Mouse (Mus musculus): Measurements from ENCODE around the gene Dmac2. TPM values are rescaled to one million over a fixed set of nuclear protein-coding genes. Genes with fewer than 3 reads are reported as not detected.

Dmac2 gene
- polyA plus RNA-seq, 1 experiment from 2014 or later = 22.4 TPM

DNA sequence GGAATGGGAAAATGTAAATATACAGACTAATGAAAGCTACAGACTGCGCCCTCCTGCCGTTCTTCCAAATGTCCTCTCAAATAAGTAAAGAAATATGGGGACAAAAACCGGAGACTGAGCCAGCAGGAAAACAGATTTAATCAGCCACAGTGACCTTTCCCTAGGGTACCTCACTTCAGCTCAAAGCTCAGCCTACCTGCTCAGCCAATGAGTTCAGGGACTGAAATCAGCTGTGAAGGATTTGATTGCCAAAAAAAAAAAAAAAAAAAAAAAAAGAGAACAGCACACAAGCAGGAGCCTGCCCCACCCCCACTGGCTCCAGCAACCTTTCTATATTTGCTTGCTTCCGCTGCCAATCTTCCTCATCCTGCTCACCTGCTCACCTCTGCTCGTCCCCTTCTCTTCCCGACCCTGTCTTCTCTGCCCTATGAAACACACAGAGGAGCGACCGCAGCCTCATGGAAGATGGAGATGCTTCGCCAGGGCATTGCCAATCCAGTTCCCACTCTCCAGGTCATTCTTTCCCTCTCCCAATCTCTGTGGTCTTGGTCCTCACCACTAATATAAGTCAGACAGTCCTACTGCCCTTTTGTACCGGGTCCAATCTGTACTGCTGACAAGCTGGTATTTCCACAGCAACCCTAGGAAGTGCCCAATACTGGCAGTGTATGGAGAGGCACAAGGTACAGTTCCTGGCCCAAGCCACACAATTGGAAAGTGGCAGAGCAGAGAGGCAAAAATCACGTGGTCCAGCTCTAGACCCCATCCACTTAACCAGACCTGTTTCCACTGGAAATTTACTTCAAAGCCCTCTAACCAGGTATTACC, 36.6 kb downstream of the Dmac2 start:
- Histone ChIP-seq H3K9ac (ENCODE audit: low read length) (no peak overlapping the region), H3K36me3 (ENCODE audit: control insufficient read depth, insufficient read depth, low read length) (no peaks in the 10 kb centered on the region), H3K4me2 (ENCODE audit: low read depth) (no peak overlapping the region), H3K27ac (ENCODE audit: low read depth, low read length) (no peak overlapping the region), H3K4me3 (ENCODE audit: low read depth, low read length) (no peak overlapping the region), H3K9me3 (ENCODE audit: control insufficient read depth, low read length) (no peaks in the 10 kb centered on the region), H3K4me1 (ENCODE audit: control insufficient read depth, insufficient read depth, low read length) (peaks cover 4% of the 10 kb centered on the region), H3K27me3 (ENCODE audit: control insufficient read depth, insufficient read depth, low read length) (no peaks in the 10 kb centered on the region)
- no peak for ATAC-seq (ENCODE audit: insufficient read depth, low FRiP score, low TSS enrichment)
- no peak for DNase-seq (ENCODE audit: low spot score)
- WGBS = 79% methylated on average over 11 of the region's 11 CpGs

- peaks cover 4% of the 10 kb centered on the region for H3K4me1 ChIP-seq (ENCODE audit: control insufficient read depth, insufficient read depth, low read length)
- no peaks in the 10 kb centered on the region for H3K27me3 ChIP-seq (ENCODE audit: control insufficient read depth, insufficient read depth, low read length)
- H3K9ac ChIP-seq (ENCODE audit: low read length) = peak overlapping the region; percentile 64
- peak overlapping the region; percentile 70 for H3K4me3 ChIP-seq (ENCODE audit: low read depth, low read length)
- ATAC-seq (ENCODE audit: insufficient read depth, low FRiP score, low TSS enrichment) (no peak), DNase-seq (ENCODE audit: low spot score) (no peak)
- H3K27ac ChIP-seq (ENCODE audit: low read depth, low read length) = no peak overlapping the region
- no peaks in the 10 kb centered on the region for H3K36me3 ChIP-seq (ENCODE audit: control insufficient read depth, insufficient read depth, low read length)
- peak overlapping the region; percentile 65 for H3K4me2 ChIP-seq (ENCODE audit: low read depth)
- 48% methylated on average over 10 of the region's 10 CpGs for WGBS
- no peaks in the 10 kb centered on the region for H3K9me3 ChIP-seq (ENCODE audit: control insufficient read depth, low read length)
Observed at GRCm38 (mm10) chr7:25657785-25658184, 38.6 kb downstream of the Dmac2 start.

DNA sequence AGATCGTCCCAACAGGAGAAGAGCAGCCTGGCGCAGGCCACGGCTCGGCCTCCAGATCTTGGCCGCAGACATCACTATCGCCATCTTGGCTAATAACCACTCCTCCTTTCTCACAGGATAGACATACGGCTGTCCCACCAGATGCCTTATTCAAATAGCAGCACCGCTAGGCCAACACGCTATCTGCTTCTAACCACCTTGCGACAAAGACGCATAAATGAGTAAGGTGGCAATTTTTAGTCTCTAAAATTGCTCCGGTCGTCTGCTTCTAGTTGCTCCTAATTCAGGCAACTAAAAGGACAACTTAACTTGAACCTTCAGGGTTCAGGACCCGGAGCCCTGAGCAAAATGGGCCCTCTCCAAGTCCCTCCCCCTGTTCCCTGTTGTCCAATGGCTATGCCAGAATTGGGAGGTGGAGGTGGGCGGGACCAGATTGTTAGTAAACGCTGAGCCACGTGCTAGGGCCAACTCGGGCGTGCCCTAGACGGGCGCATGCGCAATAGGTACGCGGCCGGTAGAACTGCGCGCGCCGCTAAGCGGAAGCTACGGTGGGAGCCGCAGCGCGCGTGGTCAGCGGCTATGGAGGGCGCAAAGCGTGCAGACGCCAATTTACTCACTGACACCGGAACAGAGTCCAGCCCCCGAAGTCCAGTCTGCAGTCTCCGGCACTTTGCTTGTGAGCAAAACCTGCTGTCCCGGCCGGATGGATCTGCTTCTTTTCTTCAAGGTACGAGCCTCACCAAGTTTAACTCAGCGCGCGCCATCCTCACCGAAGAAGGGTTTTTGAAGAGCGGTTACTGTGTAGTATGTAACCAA, 39.7 kb downstream of the Dmac2 start, which contains the start of the genes Bckdha and Exosc5:
Gene Bckdha, minus strand, starts transcription at position 325 of the 816 bp plus-strand sequence.
Gene Exosc5, plus strand, starts transcription at position 508 of the 816 bp plus-strand sequence.
- Histone ChIP-seq H3K4me1 (ENCODE audit: control insufficient read depth, insufficient read depth, low read length) (peaks cover 4% of the 10 kb centered on the region), H3K27ac (ENCODE audit: low read depth, low read length) (peak within 1 kb of the TSS; percentile 27; the same call in 1 of the 2 replicates)
- under 1% methylated on average over 50 of the region's 50 CpGs for WGBS

DNA sequence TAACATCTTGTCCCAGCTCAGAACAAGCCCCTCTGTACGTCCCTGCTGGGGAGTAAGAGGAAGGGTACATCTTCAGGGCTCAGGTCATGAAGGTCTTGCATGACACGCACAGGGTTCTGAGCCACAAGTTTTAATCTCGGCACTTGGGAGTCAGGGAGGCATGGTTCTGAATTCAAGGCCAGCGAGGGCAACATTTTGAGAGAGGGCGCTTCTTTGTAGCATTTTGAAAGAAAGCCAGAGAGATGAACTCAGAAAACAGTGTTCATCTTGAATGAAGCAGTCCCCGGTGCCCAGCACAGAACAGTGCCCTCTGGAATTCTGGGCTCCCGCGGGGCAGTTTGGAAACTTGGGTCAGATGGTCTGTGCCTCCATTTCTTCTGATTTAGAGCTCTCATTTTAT, 47.2 kb downstream of the Dmac2 start:
- no peak overlapping the region for H3K4me2 ChIP-seq (ENCODE audit: low read depth)
- no peak overlapping the region for H3K4me3 ChIP-seq (ENCODE audit: low read depth, low read length)
- H3K9me3 ChIP-seq (ENCODE audit: control insufficient read depth, low read length) = no peaks in the 10 kb centered on the region
- no peaks in the 10 kb centered on the region for H3K4me1 ChIP-seq (ENCODE audit: control insufficient read depth, insufficient read depth, low read length)
- ATAC-seq (ENCODE audit: insufficient read depth, low FRiP score, low TSS enrichment) (no peak), DNase-seq (ENCODE audit: low spot score) (no peak)
- 93% methylated on average over 8 of the region's 8 CpGs for WGBS
- no peak overlapping the region for H3K9ac ChIP-seq (ENCODE audit: low read length)
- peaks cover 2% of the 10 kb centered on the region; the same call in 1 of the 2 replicates for H3K36me3 ChIP-seq (ENCODE audit: control insufficient read depth, insufficient read depth, low read length)
- H3K27ac ChIP-seq (ENCODE audit: low read depth, low read length) = no peak overlapping the region
- no peaks in the 10 kb centered on the region for H3K27me3 ChIP-seq (ENCODE audit: control insufficient read depth, insufficient read depth, low read length)

More for the DNA sequence above, 39.7 kb downstream of the Dmac2 start, which contains the start of the genes Bckdha and Exosc5:
- H3K4me3 ChIP-seq (ENCODE audit: low read depth, low read length) = peak within 1 kb of the TSS; percentile 70
- H3K9me3 ChIP-seq (ENCODE audit: control insufficient read depth, low read length) = no peaks in the 10 kb centered on the region
- no peaks in the 10 kb centered on the region for H3K36me3 ChIP-seq (ENCODE audit: control insufficient read depth, insufficient read depth, low read length)
- H3K9ac ChIP-seq (ENCODE audit: low read length) = peak within 1 kb of the TSS; percentile 64
- ATAC-seq (ENCODE audit: insufficient read depth, low FRiP score, low TSS enrichment) = peak; percentile 99
- no peaks in the 10 kb centered on the region for H3K27me3 ChIP-seq (ENCODE audit: control insufficient read depth, insufficient read depth, low read length)
- H3K4me2 ChIP-seq (ENCODE audit: low read depth) = peak within 1 kb of the TSS; percentile 65
- peak; percentile 99 for DNase-seq (ENCODE audit: low spot score)

DNA sequence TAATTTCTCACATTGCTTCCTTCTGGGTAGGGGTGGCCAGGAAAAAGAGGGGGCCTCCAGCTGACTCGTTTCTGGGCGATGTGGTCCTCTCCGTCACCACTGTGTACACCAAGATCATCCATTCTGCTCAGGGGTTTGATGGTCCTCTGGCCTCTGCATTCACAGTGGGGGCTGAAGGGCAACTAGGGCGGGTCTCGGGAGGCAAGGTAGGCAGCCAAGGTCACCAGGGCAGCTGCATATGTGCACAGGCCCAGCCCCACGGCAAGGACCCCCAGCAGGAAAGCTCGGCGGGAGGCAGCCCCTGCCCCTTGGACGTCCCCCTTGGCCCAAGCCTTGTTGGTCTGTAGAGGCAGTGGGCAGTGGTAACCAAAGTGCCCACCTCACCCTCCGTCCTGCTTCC, 49.9 kb downstream of the Dmac2 start:
- DNase-seq (ENCODE audit: low spot score) (no peak), ATAC-seq (ENCODE audit: insufficient read depth, low FRiP score, low TSS enrichment) (no peak)
- Histone ChIP-seq H3K9ac (ENCODE audit: low read length) (no peak overlapping the region), H3K27me3 (ENCODE audit: control insufficient read depth, insufficient read depth, low read length) (peaks cover 8% of the 10 kb centered on the region), H3K4me2 (ENCODE audit: low read depth) (no peak overlapping the region), H3K36me3 (ENCODE audit: control insufficient read depth, insufficient read depth, low read length) (peaks cover 2% of the 10 kb centered on the region; the same call in 1 of the 2 replicates), H3K4me1 (ENCODE audit: control insufficient read depth, insufficient read depth, low read length) (no peaks in the 10 kb centered on the region), H3K4me3 (ENCODE audit: low read depth, low read length) (no peak overlapping the region), H3K27ac (ENCODE audit: low read depth, low read length) (no peak overlapping the region), H3K9me3 (ENCODE audit: control insufficient read depth, low read length) (no peaks in the 10 kb centered on the region)
- WGBS = 91% methylated on average over 10 of the region's 10 CpGs

GRCm38 (mm10) chr7:25669631-25670030, 50.4 kb downstream of the Dmac2 start:
- Histone ChIP-seq H3K4me1 (ENCODE audit: control insufficient read depth, insufficient read depth, low read length) (no peaks in the 10 kb centered on the region), H3K9me3 (ENCODE audit: control insufficient read depth, low read length) (no peaks in the 10 kb centered on the region), H3K4me2 (ENCODE audit: low read depth) (no peak overlapping the region), H3K9ac (ENCODE audit: low read length) (no peak overlapping the region), H3K36me3 (ENCODE audit: control insufficient read depth, insufficient read depth, low read length) (peaks cover 2% of the 10 kb centered on the region; the same call in 1 of the 2 replicates), H3K4me3 (ENCODE audit: low read depth, low read length) (no peak overlapping the region), H3K27ac (ENCODE audit: low read depth, low read length) (no peak overlapping the region), H3K27me3 (ENCODE audit: control insufficient read depth, insufficient read depth, low read length) (peaks cover 13% of the 10 kb centered on the region)
- WGBS = 77% methylated on average over 9 of the region's 9 CpGs
- no peak for DNase-seq (ENCODE audit: low spot score)
- ATAC-seq (ENCODE audit: insufficient read depth, low FRiP score, low TSS enrichment) = no peak

DNA sequence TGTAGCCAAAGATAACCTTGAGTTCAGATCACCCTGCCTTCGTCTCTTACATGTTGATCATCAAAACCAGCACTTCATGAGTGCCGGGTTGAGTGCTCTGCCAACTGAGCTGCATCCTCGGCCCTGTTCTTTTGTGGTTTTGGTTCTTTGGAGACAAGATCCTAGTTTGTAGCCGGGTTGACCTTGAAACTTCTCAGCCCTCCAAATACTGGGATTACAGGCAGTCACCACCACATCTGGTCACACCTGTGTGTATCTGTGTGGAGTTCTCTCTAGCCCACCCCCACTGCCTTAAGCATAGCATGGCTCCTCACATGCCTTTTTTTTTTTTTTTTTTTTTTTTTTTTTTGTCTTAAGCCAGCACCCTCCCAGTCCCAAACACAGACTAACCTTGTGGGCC, 50.9 kb downstream of the Dmac2 start:
- no peak overlapping the region for H3K9ac ChIP-seq (ENCODE audit: low read length)
- peaks cover 2% of the 10 kb centered on the region; the same call in 1 of the 2 replicates for H3K36me3 ChIP-seq (ENCODE audit: control insufficient read depth, insufficient read depth, low read length)
- no peak for DNase-seq (ENCODE audit: low spot score)
- no peaks in the 10 kb centered on the region for H3K4me1 ChIP-seq (ENCODE audit: control insufficient read depth, insufficient read depth, low read length)
- peaks cover 17% of the 10 kb centered on the region for H3K27me3 ChIP-seq (ENCODE audit: control insufficient read depth, insufficient read depth, low read length)
- no peak overlapping the region for H3K4me2 ChIP-seq (ENCODE audit: low read depth)
- no peak for ATAC-seq (ENCODE audit: insufficient read depth, low FRiP score, low TSS enrichment)
- no peaks in the 10 kb centered on the region for H3K9me3 ChIP-seq (ENCODE audit: control insufficient read depth, low read length)
- H3K4me3 ChIP-seq (ENCODE audit: low read depth, low read length) = no peak overlapping the region
- H3K27ac ChIP-seq (ENCODE audit: low read depth, low read length) = no peak overlapping the region
- WGBS = 91% methylated on average over 4 of the region's 4 CpGs

DNA sequence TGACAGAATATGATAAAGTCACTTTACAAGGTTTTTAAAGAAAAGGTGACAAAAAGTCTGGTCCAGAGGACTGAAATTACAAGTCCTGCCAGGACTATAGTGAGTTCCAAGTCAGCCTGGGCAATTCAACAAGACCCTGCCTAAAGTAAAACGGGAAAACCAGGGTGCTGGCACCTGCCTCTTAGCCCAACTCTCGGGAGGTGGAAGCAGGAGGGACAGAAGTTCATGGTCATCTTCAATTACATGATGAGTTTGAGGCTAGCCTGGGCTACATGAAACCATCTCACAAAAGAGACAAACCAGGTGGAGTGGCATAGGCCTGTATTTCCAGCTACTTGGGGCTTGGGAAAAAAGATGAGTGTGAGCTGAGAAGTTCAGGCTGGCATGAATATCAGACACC, 52.5 kb downstream of the Dmac2 start:
- 69% methylated on average over 2 of the region's 2 CpGs for WGBS
- ATAC-seq (ENCODE audit: insufficient read depth, low FRiP score, low TSS enrichment) (no peak), DNase-seq (ENCODE audit: low spot score) (no peak)
- no peaks in the 10 kb centered on the region for H3K9me3 ChIP-seq (ENCODE audit: control insufficient read depth, low read length)
- no peak overlapping the region for H3K27ac ChIP-seq (ENCODE audit: low read depth, low read length)
- H3K4me1 ChIP-seq (ENCODE audit: control insufficient read depth, insufficient read depth, low read length) = no peaks in the 10 kb centered on the region
- no peak overlapping the region for H3K9ac ChIP-seq (ENCODE audit: low read length)
- no peaks in the 10 kb centered on the region for H3K36me3 ChIP-seq (ENCODE audit: control insufficient read depth, insufficient read depth, low read length)
- no peak overlapping the region for H3K4me2 ChIP-seq (ENCODE audit: low read depth)
- H3K27me3 ChIP-seq (ENCODE audit: control insufficient read depth, insufficient read depth, low read length) = peaks cover 28% of the 10 kb centered on the region
- H3K4me3 ChIP-seq (ENCODE audit: low read depth, low read length) = no peak overlapping the region
